Mouse (Mus musculus) heart, embryonic 10.5 days (tissue): ENCODE measurements around the gene Acp7. TPM values are rescaled to one million over a fixed set of nuclear protein-coding genes. Genes with fewer than 3 reads are reported as not detected.

Source experiments
- DNase-seq: peaks from one replicate; pipeline ENCODE4 v3.0.0-alpha.2; 2017; ENCODE audit warnings: low spot score
- H3K27ac ChIP-seq: fragments of 300-500 bp; sonication (generic); 2 replicates; pipeline ENCODE4 v1.5.1; 2016; ENCODE audit warnings: mild to moderate bottlenecking
- H3K27me3 ChIP-seq: fragments of 300-500 bp; sonication (generic); 2 replicates; pipeline ENCODE4 v1.6.1; 2016; ENCODE audit warnings: mild to moderate bottlenecking; ENCODE audit not compliant: poor library complexity, insufficient read depth, severe bottlenecking
- H3K36me3 ChIP-seq: fragments of 300-500 bp; sonication (generic); 2 replicates; pipeline ENCODE4 v1.6.1; 2016; ENCODE audit warnings: mild to moderate bottlenecking, moderate library complexity
- H3K4me1 ChIP-seq: fragments of 300-500 bp; sonication (generic); 2 replicates; pipeline ENCODE4 v1.6.1; 2016; ENCODE audit warnings: mild to moderate bottlenecking
- H3K4me3 ChIP-seq: fragments of 300-500 bp; sonication (generic); 2 replicates; pipeline ENCODE4 v1.5.1; 2016; ENCODE audit warnings: mild to moderate bottlenecking, moderate library complexity
- H3K9me3 ChIP-seq: fragments of 300-500 bp; sonication (generic); 2 replicates; pipeline ENCODE4 v1.6.1; 2016; ENCODE audit warnings: mild to moderate bottlenecking, moderate library complexity
- whole genome bisulfite sequencing: fragments of 180-500 bp; shearing (Covaris S2); methylation state at CpG from one replicate; pipeline ENCODE4 v1.1.7; 2016; 5-methylcytosine and 5-hydroxymethylcytosine counted together
- microRNA-seq: library from miRNA; unstranded; fragments of <30 nt; microRNA quantifications from one replicate; pipeline ENCODE4, GENCODE M21; 2017
- polyA plus RNA-seq: library from polyadenylated mRNA; unstranded; fragments of >200 nt; fragmentation: Nextera tagmentation; extraction: Ambion mirVana; gene quantifications from 2 replicates; pipeline ENCODE4 v1.2.1, GENCODE M21; 2016

Acp7 gene
- polyA plus RNA-seq, 1 experiment from 2014 or later, result not detected

DNA sequence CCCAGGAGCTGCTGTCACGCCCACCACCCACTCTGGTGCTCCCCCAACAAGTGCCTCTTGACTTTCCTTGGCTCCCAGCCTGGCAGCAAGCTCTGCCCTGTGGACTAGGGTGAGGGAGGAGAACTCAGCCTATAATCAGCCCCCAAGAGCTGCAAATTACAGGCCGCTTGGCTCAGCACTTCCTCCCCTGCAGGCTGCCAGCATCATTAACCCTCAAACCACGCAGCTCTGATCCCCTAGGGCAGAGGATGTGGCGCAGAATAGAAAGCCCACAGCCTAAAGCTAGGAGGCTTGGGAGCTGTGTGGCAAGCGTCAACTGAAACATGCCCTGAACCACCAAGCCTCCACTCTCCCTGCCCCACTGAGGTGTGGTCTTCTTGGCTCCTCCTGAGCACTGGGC is 65.7 kb downstream of the Acp7 start:
- peaks cover 14% of the 10 kb centered on the region for H3K4me1 ChIP-seq
- H3K27me3 ChIP-seq, result no peaks in the 10 kb centered on the region
- peaks cover 92% of the 10 kb centered on the region for H3K36me3 ChIP-seq
- DNase-seq, result no peak
- 80% methylated on average over 5 of the region's 5 CpGs for WGBS
- H3K27ac ChIP-seq, result no peak overlapping the region
- H3K9me3 ChIP-seq, result no peaks in the 10 kb centered on the region
- H3K4me3 ChIP-seq, result no peak overlapping the region

DNA sequence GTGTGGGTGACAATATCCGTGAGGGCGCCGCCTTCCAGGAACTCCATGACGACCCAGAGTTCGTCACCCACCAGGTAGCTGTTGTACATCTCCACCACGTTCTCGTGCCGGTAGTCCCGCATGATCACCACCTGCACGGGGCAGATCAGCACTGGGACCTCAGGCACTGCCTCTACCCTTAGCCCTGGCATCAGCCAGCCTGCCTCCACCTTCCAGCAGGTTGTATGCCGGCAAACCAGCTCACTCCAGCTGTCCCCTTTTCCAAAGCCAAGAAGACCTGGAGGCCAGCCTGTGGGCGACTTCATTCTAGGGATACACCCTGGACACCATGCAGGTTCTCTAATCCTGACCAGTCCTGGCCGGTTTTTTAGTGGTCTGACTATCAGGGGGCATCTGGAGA is 68.2 kb downstream of the Acp7 start:
- Histone ChIP-seq H3K36me3 (peaks cover 90% of the 10 kb centered on the region), H3K27me3 (no peaks in the 10 kb centered on the region), H3K9me3 (no peaks in the 10 kb centered on the region), H3K4me3 (no peak overlapping the region), H3K4me1 (peaks cover 21% of the 10 kb centered on the region), H3K27ac (no peak overlapping the region)
- WGBS, result 96% methylated on average over 13 of the region's 13 CpGs
- no peak for DNase-seq

- Histone ChIP-seq H3K4me1 (peaks cover 27% of the 10 kb centered on the region), H3K27me3 (no peaks in the 10 kb centered on the region), H3K36me3 (peaks cover 86% of the 10 kb centered on the region), H3K9me3 (no peaks in the 10 kb centered on the region), H3K4me3 (no peak overlapping the region; the same call in 1 of the 2 replicates), H3K27ac (no peak overlapping the region)
- WGBS, result 89% methylated on average over 13 of the region's 13 CpGs
- no peak for DNase-seq
Measured at GRCm38 (mm10) chr7:28562371-28562770, 68.8 kb downstream of the Acp7 start.

- Histone ChIP-seq H3K4me1 (peaks cover 31% of the 10 kb centered on the region), H3K9me3 (no peaks in the 10 kb centered on the region), H3K27me3 (no peaks in the 10 kb centered on the region), H3K36me3 (peaks cover 84% of the 10 kb centered on the region), H3K27ac (no peak overlapping the region), H3K4me3 (no peak overlapping the region)
- WGBS, result 85% methylated on average over 11 of the region's 11 CpGs
- DNase-seq, result no peak
Measured at GRCm38 (mm10) chr7:28561967-28562366, 69.2 kb downstream of the Acp7 start.

DNA sequence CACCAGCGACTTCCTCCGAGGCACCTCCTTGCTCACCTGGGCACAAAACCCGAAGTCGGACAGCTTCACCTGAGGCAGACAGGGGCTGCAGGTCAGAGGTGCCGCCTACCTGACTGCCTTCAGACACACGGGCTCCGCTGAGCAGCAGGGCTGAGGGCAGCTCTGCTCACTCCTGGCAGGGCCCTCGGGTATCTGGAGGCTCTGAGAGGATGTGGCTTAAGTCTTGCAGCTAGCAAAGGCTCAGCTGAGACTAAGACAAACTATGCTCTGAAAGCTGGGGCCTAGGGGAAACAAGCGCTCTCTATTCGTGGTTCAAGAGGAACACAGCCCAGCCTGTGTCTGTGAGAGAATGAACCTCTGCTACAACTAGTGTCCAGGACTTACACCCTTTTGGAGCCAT is 70.3 kb downstream of the Acp7 start:
- H3K9me3 ChIP-seq, result no peaks in the 10 kb centered on the region
- no peak overlapping the region for H3K4me3 ChIP-seq
- no peak overlapping the region for H3K27ac ChIP-seq
- H3K27me3 ChIP-seq, result no peaks in the 10 kb centered on the region
- peaks cover 74% of the 10 kb centered on the region for H3K36me3 ChIP-seq
- peaks cover 42% of the 10 kb centered on the region for H3K4me1 ChIP-seq
- 95% methylated on average over 10 of the region's 10 CpGs for WGBS
- DNase-seq, result no peak

DNA sequence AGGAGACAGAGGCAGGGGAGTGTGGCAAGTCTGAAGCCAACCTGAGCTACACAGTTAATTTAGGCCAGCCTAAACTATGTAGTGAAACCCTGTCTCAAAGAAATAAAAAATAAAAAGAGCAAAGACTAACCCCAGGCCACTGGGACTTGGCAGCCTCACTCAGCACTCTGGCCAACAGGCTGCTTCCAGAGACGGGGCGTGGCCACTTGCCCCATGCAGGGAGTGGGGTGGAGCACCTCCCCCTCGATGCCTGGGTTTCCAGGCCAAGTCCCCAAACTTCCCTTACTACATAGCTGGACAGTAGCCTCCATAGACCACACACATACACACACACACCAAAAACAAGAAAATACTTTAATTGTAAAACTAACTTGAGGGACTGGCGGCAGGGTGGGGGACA is 72.6 kb downstream of the Acp7 start:
- Histone ChIP-seq H3K36me3 (peaks cover 51% of the 10 kb centered on the region), H3K4me3 (no peak overlapping the region), H3K27ac (no peak overlapping the region), H3K4me1 (peaks cover 47% of the 10 kb centered on the region), H3K27me3 (no peaks in the 10 kb centered on the region), H3K9me3 (no peaks in the 10 kb centered on the region)
- no peak for DNase-seq
- 59% methylated on average over 4 of the region's 4 CpGs for WGBS

- H3K9me3 ChIP-seq, result peaks cover 4% of the 10 kb centered on the region; the same call in 1 of the 2 replicates
- H3K4me3 ChIP-seq, result 0 out of 2 replicates have a peak overlapping the region, but pooled peaks have one; percentile 16
- DNase-seq, result no peak
- no peak overlapping the region for H3K27ac ChIP-seq
- WGBS, result 34% methylated on average over 6 of the region's 6 CpGs
- peaks cover 43% of the 10 kb centered on the region for H3K36me3 ChIP-seq
- peaks cover 47% of the 10 kb centered on the region for H3K4me1 ChIP-seq
- H3K27me3 ChIP-seq, result no peaks in the 10 kb centered on the region
Measured at GRCm38 (mm10) chr7:28557708-28558107, 73.4 kb downstream of the Acp7 start.

Small RNA genes within 50 kb of the gene (microRNA-seq; reads per million reads assigned to microRNA genes)
- gene Mir7049, result 1.3 reads per million

Other genes with a start within 250 kb of the Acp7 start
- 58.8 and 62.0 TPM in 2 replicates for gene Med29, start 238.6 kb downstream of the Acp7 start, polyA plus RNA-seq
- 79.8 and 81.3 TPM in 2 replicates for gene Paf1, start 238.4 kb downstream of the Acp7 start, polyA plus RNA-seq
- gene Gmfg, start 193.9 kb downstream of the Acp7 start, polyA plus RNA-seq, result 7.5 and 8.7 TPM in 2 replicates
- gene Lrfn1, start 179.4 kb downstream of the Acp7 start, polyA plus RNA-seq, result 1.5 and 1.9 TPM in 2 replicates
- not detected in 2 replicates for gene Ifnl2, start 120.9 kb downstream of the Acp7 start, polyA plus RNA-seq
- gene Ifnl3, start 108.5 kb downstream of the Acp7 start, polyA plus RNA-seq, result not detected in 2 replicates
- not detected in 2 replicates for gene Sycn, start 90.4 kb downstream of the Acp7 start, polyA plus RNA-seq
- gene Nccrp1, start 84.1 kb downstream of the Acp7 start, polyA plus RNA-seq, result not detected in 2 replicates
- gene Samd4b, start 33.2 kb downstream of the Acp7 start, polyA plus RNA-seq, result 24.5 and 29.7 TPM in 2 replicates
- gene Pak4, start 33.1 kb downstream of the Acp7 start, polyA plus RNA-seq, result 47.2 and 53.0 TPM in 2 replicates
- 4.7 and 6.3 TPM in 2 replicates for gene Fbxo27, start 61.5 kb upstream of the Acp7 start, polyA plus RNA-seq
- gene Fbxo17, start 85.5 kb upstream of the Acp7 start, polyA plus RNA-seq, result 13.4 and 13.6 TPM in 2 replicates
- gene Mrps12, start 110.5 kb upstream of the Acp7 start, polyA plus RNA-seq, result 132 and 168 TPM in 2 replicates
- 30.7 and 32.2 TPM in 2 replicates for gene Sars2, start 110.7 kb upstream of the Acp7 start, polyA plus RNA-seq
- not detected in 2 replicates for gene Ccer2, start 124.8 kb upstream of the Acp7 start, polyA plus RNA-seq
- 53.8 and 57.8 TPM in 2 replicates for gene Sirt2, start 135.4 kb upstream of the Acp7 start, polyA plus RNA-seq
- 50.5 and 50.7 TPM in 2 replicates for gene Nfkbib, start 136.2 kb upstream of the Acp7 start, polyA plus RNA-seq
- gene Rinl, start 157.6 kb upstream of the Acp7 start, polyA plus RNA-seq, result 3.8 and 5.2 TPM in 2 replicates
- gene Hnrnpl, start 177.2 kb upstream of the Acp7 start, polyA plus RNA-seq, result 213 and 221 TPM in 2 replicates
- gene Ech1, start 193.9 kb upstream of the Acp7 start, polyA plus RNA-seq, result 118 and 136 TPM in 2 replicates
- gene Lgals4, start 202.5 kb upstream of the Acp7 start, polyA plus RNA-seq, result 2.8 and 3.6 TPM in 2 replicates
- gene Lgals7, start 232.5 kb upstream of the Acp7 start, polyA plus RNA-seq, result 0.24 and 0.81 TPM in 2 replicates